Mouse (Mus musculus) stomach, embryonic 14.5 days (tissue): ENCODE data around the gene Abt1. TPM values are rescaled to one million over a fixed set of nuclear protein-coding genes. Genes with fewer than 3 reads are reported as not detected.
A peak's percentile ranks its signal among the peaks of the same experiment; 100 is the strongest.

ENCODE experiments used
- ATAC-seq: fragments of 200-750 bp; cut with Nextera tagmentation; 2 replicates; pipeline ENCODE4 v1.8.0; 2017; ENCODE audit warnings: low read depth, moderate TSS enrichment; ENCODE audit not compliant: insufficient number of reproducible peaks, insufficient read depth, low FRiP score
- H3K27ac ChIP-seq: fragments of 300-500 bp; sonication (generic); 2 replicates; pipeline ENCODE4 v1.5.1; 2014; ENCODE audit warnings: mild to moderate bottlenecking, low read length, moderate library complexity, mixed read lengths
- H3K27me3 ChIP-seq: fragments of 300-500 bp; sonication (generic); 2 replicates; pipeline ENCODE4 v1.6.1; 2014; ENCODE audit warnings: low read length, control low read depth, mixed read lengths; ENCODE audit not compliant: control insufficient read depth, insufficient read depth
- H3K36me3 ChIP-seq: fragments of 300-500 bp; sonication (generic); 2 replicates; pipeline ENCODE4 v1.6.1; 2014; ENCODE audit warnings: mild to moderate bottlenecking, control low read depth, low read length, moderate library complexity, mixed read lengths; ENCODE audit not compliant: control insufficient read depth, insufficient read depth
- H3K4me1 ChIP-seq: fragments of 300-500 bp; sonication (generic); 2 replicates; pipeline ENCODE4 v1.6.1; 2014; ENCODE audit warnings: low read length, control low read depth, mixed read lengths; ENCODE audit not compliant: control insufficient read depth, insufficient read depth
- H3K4me2 ChIP-seq: fragments of 300-500 bp; sonication (generic); replicated peaks from 2 replicates; pipeline ENCODE4 v1.6.1; 2014; ENCODE audit warnings: low read depth, low read length, control low read depth
- H3K4me3 ChIP-seq: fragments of 300-500 bp; sonication (generic); 2 replicates; pipeline ENCODE4 v1.5.1; 2014; ENCODE audit warnings: low read depth, low read length, control low read depth
- H3K9ac ChIP-seq: fragments of 300-500 bp; sonication (generic); replicated peaks from 2 replicates; pipeline ENCODE4 v1.6.1; 2014; ENCODE audit warnings: low read depth, mild to moderate bottlenecking, control low read depth, low read length, moderate library complexity, mixed read lengths
- H3K9me3 ChIP-seq: fragments of 300-500 bp; sonication (generic); 2 replicates; pipeline ENCODE4 v1.6.1; 2016; ENCODE audit warnings: low read depth, low read length, control low read depth; ENCODE audit not compliant: control insufficient read depth
- WGBS: fragments of 180-500 bp; shearing (Covaris S2); extraction: QIAGEN DNeasy Blood & Tissue Kit; methylation state at CpG from one replicate; pipeline ENCODE4 v1.1.7; 2014; 5-methylcytosine and 5-hydroxymethylcytosine counted together
- polyA plus RNA-seq: library from polyadenylated mRNA; unstranded; fragments of >200 nt; fragmentation: Nextera tagmentation; extraction: Ambion mirVana; gene quantifications from 2 replicates; pipeline ENCODE4 v1.2.1, GENCODE M21; 2014

The Abt1 gene
- polyA plus RNA-seq, 1 experiment from 2014 or later: 12.0 TPM

GRCm38 (mm10) chr13:23445561-23446320, 22.1 kb upstream of the Abt1 start:
- Histone ChIP-seq H3K27ac (peak overlapping the region; percentile 96), H3K4me2 (peak overlapping the region; percentile 67), H3K36me3 (no peaks in the 10 kb centered on the region), H3K9me3 (no peaks in the 10 kb centered on the region), H3K9ac (peak overlapping the region; percentile 55), H3K4me3 (peak overlapping the region; percentile 59), H3K4me1 (0 out of 2 replicates have a peak, but pooled peaks cover 6% of the 10 kb centered on the region), H3K27me3 (no peaks in the 10 kb centered on the region)
- WGBS: under 1% methylated on average over 55 of the region's 55 CpGs
- ATAC-seq: peak; percentile 89

GRCm38 (mm10) chr13:23445156-23445555, 21.5 kb upstream of the Abt1 start:
- no peak for ATAC-seq
- no peaks in the 10 kb centered on the region for H3K27me3 ChIP-seq
- 4% methylated on average over 10 of the region's 10 CpGs for WGBS
- H3K36me3 ChIP-seq: no peaks in the 10 kb centered on the region
- no peaks in the 10 kb centered on the region for H3K9me3 ChIP-seq
- H3K4me1 ChIP-seq: 0 out of 2 replicates have a peak, but pooled peaks cover 6% of the 10 kb centered on the region
- peak overlapping the region; percentile 55 for H3K9ac ChIP-seq
- H3K27ac ChIP-seq: peak overlapping the region; percentile 96
- peak overlapping the region; percentile 67 for H3K4me2 ChIP-seq
- peak overlapping the region; percentile 59 for H3K4me3 ChIP-seq

- 56% methylated on average over 5 of the region's 5 CpGs for WGBS
- Histone ChIP-seq H3K4me3 (peak overlapping the region; percentile 59; the same call in 1 of the 2 replicates), H3K4me1 (0 out of 2 replicates have a peak, but pooled peaks cover 6% of the 10 kb centered on the region), H3K4me2 (peak overlapping the region; percentile 67), H3K9ac (no peak overlapping the region; the same call in 1 of the 2 replicates), H3K9me3 (no peaks in the 10 kb centered on the region), H3K27ac (no peak overlapping the region), H3K36me3 (no peaks in the 10 kb centered on the region), H3K27me3 (no peaks in the 10 kb centered on the region)
- ATAC-seq: no peak
Observed at GRCm38 (mm10) chr13:23444451-23444850, 20.8 kb upstream of the Abt1 start.

- no peaks in the 10 kb centered on the region for H3K36me3 ChIP-seq
- H3K4me1 ChIP-seq: 0 out of 2 replicates have a peak, but pooled peaks cover 6% of the 10 kb centered on the region
- H3K4me2 ChIP-seq: no peak overlapping the region
- H3K9me3 ChIP-seq: no peaks in the 10 kb centered on the region
- no peak overlapping the region for H3K9ac ChIP-seq
- WGBS: 64% methylated on average over 10 of the region's 10 CpGs
- ATAC-seq: no peak
- H3K4me3 ChIP-seq: no peak overlapping the region
- no peaks in the 10 kb centered on the region for H3K27me3 ChIP-seq
- no peak overlapping the region for H3K27ac ChIP-seq
Observed at GRCm38 (mm10) chr13:23439901-23440300, 16.2 kb upstream of the Abt1 start.

GRCm38 (mm10) chr13:23438521-23438920, 14.9 kb upstream of the Abt1 start:
- Histone ChIP-seq H3K27ac (no peak overlapping the region), H3K27me3 (no peaks in the 10 kb centered on the region), H3K4me2 (peak overlapping the region; percentile 70), H3K36me3 (no peaks in the 10 kb centered on the region), H3K9me3 (no peaks in the 10 kb centered on the region), H3K9ac (no peak overlapping the region), H3K4me3 (peak overlapping the region; percentile 54), H3K4me1 (no peaks in the 10 kb centered on the region)
- peak; percentile 29; the same call in 1 of the 2 replicates for ATAC-seq
- WGBS: under 1% methylated on average over 7 of the region's 7 CpGs

- under 1% methylated on average over 17 of the region's 17 CpGs for WGBS
- Histone ChIP-seq H3K4me2 (peak overlapping the region; percentile 70), H3K27ac (peak overlapping the region; percentile 69; the same call in 1 of the 2 replicates), H3K27me3 (no peaks in the 10 kb centered on the region), H3K36me3 (no peaks in the 10 kb centered on the region), H3K4me3 (peak overlapping the region; percentile 54), H3K9me3 (no peaks in the 10 kb centered on the region), H3K9ac (peak overlapping the region; percentile 45), H3K4me1 (no peaks in the 10 kb centered on the region)
- peak; percentile 86 for ATAC-seq
Observed at GRCm38 (mm10) chr13:23437908-23438307, 14.2 kb upstream of the Abt1 start.

- Histone ChIP-seq H3K27ac (peak overlapping the region; percentile 69; the same call in 1 of the 2 replicates), H3K27me3 (no peaks in the 10 kb centered on the region), H3K9me3 (no peaks in the 10 kb centered on the region), H3K9ac (peak overlapping the region; percentile 45), H3K4me3 (peak overlapping the region; percentile 54), H3K4me1 (no peaks in the 10 kb centered on the region), H3K4me2 (peak overlapping the region; percentile 70), H3K36me3 (no peaks in the 10 kb centered on the region)
- ATAC-seq: no peak
- WGBS: under 1% methylated on average over 32 of the region's 32 CpGs
Observed at GRCm38 (mm10) chr13:23436861-23437822, 13.5 kb upstream of the Abt1 start.

- no peak for ATAC-seq
- no peaks in the 10 kb centered on the region for H3K4me1 ChIP-seq
- H3K4me3 ChIP-seq: peak overlapping the region; percentile 27
- under 1% methylated on average over 11 of the region's 11 CpGs for WGBS
- H3K9me3 ChIP-seq: no peaks in the 10 kb centered on the region
- no peak overlapping the region for H3K27ac ChIP-seq
- no peaks in the 10 kb centered on the region for H3K36me3 ChIP-seq
- H3K9ac ChIP-seq: no peak overlapping the region
- H3K27me3 ChIP-seq: no peaks in the 10 kb centered on the region
- peak overlapping the region; percentile 44 for H3K4me2 ChIP-seq
Observed at GRCm38 (mm10) chr13:23436231-23436661, 12.6 kb upstream of the Abt1 start.
